Mouse (Mus musculus) erythroblast, embryonic 14.5 days (primary cell): ENCODE measurements around the gene Nsmce1.

Source experiments
- GATA1 ChIP-seq: IDR thresholded peaks from 2 replicates; pipeline ENCODE4 v1.6.1; 2012; ENCODE audit warnings: low read length, inconsistent platforms, mixed read lengths
- TAL1 ChIP-seq: IDR thresholded peaks from 3 replicates; pipeline ENCODE4 v1.6.1; 2012; ENCODE audit warnings: low read length, inconsistent platforms, mixed read lengths

GRCm38 (mm10) chr7:125433874-125434273, 57.5 kb downstream of the Nsmce1 start:
- no peak for TF ChIP-seq TAL1
- no peak for TF ChIP-seq GATA1
